Mouse (Mus musculus) adrenal gland, adult 8-10 months (tissue): ENCODE results near the gene Prom1. TPM values are rescaled to one million over a fixed set of nuclear protein-coding genes. Genes with fewer than 3 reads are reported as not detected.

Source experiments
- DNase-seq: peaks from one replicate; pipeline ENCODE4 v3.0.0; 2022
- total RNA-seq, 4 experiments: library from RNA; stranded (reverse); gene quantifications; 2 replicates each; pipeline ENCODE4 v1.2.4; 2022

Prom1 gene
- total RNA-seq, 4 experiments from 2014 or later, result 2.1 to 5.4 (median 3.9) TPM

DNA sequence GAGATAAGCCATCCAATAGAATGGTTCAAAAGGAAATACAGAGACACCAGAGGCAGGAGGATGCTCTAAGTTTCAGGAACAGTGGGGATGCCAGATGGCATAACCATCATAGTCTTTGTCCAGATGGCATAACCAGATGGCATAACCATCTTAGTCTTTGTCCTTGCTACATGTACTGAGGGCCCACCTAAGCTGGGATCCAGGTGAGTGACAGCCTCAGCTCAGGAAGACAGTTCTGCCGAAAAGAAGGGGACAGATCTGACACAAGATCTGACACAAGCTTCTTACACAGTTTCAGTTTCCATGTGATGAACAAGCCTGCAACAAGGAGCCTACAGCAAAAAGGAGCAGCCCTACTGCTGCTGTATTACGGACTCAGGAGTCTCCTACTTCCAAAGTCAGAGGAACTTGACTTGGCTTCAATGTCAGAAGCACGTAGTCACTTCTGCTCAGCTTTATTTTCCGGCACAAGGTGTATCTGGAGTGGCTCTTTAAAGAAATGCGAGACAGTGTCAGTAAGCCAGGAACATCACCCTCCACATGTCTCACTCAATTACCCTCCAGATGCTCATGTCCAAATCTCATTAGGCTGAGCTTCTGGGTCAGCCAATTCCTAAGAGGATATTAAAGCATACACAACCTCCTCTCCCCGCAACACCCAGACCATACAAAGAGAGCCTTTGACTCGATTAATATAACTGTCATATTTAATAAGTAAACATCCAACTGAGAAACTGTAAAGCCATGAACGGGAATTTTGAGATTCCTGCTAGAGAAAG is 21.4 kb downstream of the Prom1 start:
- DNase-seq, result no peak

DNA sequence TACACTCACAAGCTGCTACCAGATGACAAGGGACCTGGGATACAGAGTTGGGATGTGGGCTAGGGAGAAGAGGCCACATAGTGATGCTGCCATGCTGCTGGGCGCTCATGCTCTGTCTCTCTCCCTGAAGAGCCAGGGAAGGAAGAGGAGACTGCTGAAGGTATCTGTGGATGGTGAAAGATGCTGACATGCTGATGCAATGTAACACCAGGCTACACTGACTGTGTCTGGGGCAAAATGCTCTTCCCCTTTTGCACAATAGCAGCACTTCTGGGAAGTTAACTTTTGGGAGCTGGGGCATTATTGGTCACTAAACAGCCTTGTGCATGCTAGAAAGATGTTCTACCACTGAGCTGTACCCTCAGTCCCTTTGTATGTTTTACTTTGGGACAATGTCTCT is 26.4 kb downstream of the Prom1 start:
- no peak for DNase-seq

GRCm38 (mm10) chr5:44073634-44074033 is 28.2 kb downstream of the Prom1 start:
- DNase-seq, result no peak

- no peak for DNase-seq
Measured at GRCm38 (mm10) chr5:44070529-44071133, 31.2 kb downstream of the Prom1 start.

DNA sequence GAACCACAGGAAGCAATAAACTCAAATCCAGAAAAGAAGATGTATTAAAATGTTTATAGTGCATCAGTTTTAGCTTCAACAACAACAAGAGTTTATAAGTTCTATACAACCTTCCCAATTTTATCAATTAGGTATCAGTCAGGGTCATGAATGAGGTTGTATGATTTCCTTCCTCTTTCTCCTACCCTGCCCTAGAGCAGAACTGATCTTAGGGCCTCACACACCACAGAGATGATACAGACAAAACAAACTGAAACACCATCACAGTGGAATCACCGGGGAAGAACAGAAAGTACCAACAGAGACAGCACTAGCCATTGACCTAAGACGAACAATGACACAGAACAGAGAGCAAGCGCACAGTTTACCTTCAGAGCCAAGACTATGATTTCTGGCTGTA is 43.6 kb downstream of the Prom1 start:
- no peak for DNase-seq

- no peak for DNase-seq
Measured at GRCm38 (mm10) chr5:44050213-44050612, 51.6 kb downstream of the Prom1 start.

GRCm38 (mm10) chr5:44049395-44049976 is 52.3 kb downstream of the Prom1 start:
- DNase-seq, result no peak

DNA sequence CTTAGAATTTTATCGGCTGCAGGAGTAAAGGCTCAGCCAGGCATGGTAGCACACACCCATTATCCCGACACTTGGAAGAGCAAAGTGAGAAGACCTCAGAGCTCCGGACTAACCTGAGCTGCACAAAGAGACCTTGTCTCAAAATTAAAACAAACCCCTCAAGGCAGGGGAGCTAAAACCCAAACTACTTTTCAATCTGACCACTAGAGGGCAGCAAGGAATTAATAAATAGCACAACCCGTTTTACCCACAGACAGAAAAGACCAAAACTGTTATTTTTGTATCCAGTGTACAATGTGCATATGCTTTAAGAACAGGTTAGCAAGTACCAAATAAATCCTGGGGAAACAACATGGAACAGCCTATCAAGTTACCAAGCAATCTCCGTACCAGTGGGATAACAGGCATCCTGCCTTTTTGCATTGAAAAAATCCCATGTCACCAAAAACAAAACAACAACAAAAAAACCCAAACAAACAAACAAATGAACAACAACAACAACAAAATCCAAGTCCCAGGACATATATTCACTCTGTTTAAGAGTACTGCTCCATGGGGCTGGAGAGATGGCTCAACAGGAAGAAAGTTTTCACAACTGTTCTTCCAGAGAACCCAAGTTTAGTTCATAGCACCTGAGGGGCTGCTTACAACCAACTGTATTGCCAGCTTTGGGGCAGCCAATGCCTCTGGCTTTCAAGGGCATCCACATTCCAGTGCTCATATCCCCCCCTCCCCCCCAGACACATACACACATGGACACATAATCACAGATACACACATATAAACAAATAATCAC is 53.1 kb downstream of the Prom1 start:
- DNase-seq, result no peak

GRCm38 (mm10) chr5:44041725-44042124 is 60.1 kb downstream of the Prom1 start:
- DNase-seq, result no peak

GRCm38 (mm10) chr5:44041056-44041455 is 60.8 kb downstream of the Prom1 start:
- no peak for DNase-seq

DNA sequence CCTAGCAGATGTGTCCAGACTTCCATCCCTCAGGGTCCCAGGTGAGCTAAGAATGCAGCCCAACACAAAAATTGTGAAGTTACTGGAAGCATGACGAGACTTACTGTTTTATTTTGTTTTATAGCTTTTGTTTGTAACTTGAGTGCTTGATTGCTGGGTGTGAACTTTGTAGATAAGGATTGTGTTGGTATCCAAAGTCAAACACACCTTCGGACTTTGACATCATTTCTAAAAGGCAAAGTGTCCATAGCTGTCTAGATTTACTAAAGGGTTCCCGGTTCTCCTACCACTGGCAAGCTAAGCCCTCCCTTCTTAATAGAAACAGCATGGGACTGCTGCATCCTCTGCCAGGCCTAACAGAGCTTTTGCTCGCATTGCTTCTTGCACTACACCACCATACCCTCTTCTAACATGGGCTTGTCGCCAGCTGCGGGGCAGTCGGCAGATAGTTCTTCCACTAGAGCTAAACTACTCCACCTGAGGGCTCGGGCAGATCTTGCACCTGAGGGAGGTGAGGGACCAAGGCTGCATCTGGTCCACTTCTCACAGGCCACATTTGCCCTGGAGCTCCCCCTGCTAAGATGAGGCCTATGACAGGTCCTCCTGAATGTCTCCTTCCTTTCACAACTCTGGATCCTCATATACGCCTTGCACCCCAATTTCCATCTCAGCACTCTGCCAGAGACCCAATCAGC is 103.4 kb downstream of the Prom1 start:
- DNase-seq, result no peak

GRCm38 (mm10) chr5:43997626-43998025 is 104.2 kb downstream of the Prom1 start:
- DNase-seq, result no peak

DNA sequence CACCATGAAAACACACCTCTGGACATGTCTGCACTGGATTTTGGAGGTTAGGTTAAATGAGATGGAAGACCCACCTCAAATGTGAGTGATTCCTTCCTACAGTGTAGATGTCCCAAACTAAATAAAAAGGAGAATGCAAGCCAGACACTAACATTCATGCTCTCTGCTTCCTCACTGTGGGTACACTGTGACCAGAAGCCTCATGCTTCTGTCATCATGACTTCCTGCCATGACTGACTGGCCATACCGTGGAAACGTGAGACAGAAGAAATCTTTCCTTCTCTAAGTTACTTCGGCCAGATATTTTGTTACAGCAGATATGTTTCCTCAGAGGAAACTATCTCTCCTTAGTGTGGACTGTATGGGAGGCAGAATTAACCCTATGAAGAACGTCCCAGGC is 105.7 kb downstream of the Prom1 start:
- no peak for DNase-seq

GRCm38 (mm10) chr5:43994981-43995380 is 106.9 kb downstream of the Prom1 start:
- DNase-seq, result no peak

GRCm38 (mm10) chr5:43990316-43990715 is 111.5 kb downstream of the Prom1 start:
- peak; percentile 37 for DNase-seq

DNA sequence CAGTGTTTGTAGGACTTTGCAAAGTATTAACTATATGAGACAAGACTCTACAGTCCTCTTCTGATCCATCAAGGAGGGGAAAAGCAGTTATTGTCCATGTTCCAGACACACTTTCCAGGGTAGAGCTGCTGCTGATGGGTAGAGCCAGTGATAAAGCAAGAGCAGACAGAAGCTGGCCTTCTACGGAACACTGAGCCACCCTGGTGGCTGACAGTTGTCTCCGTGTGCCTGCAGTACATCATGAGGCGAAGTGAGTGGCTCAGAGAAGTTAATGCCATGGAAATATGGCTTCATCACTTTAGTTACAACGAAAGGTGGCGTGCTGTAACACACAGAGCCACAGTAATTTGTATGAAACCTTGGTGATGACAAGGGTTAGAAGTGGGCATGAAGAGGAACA is 112.8 kb downstream of the Prom1 start:
- no peak for DNase-seq

GRCm38 (mm10) chr5:43986212-43986611 is 115.6 kb downstream of the Prom1 start:
- no peak for DNase-seq

GRCm38 (mm10) chr5:43982896-43983295 is 118.9 kb downstream of the Prom1 start:
- no peak for DNase-seq

DNA sequence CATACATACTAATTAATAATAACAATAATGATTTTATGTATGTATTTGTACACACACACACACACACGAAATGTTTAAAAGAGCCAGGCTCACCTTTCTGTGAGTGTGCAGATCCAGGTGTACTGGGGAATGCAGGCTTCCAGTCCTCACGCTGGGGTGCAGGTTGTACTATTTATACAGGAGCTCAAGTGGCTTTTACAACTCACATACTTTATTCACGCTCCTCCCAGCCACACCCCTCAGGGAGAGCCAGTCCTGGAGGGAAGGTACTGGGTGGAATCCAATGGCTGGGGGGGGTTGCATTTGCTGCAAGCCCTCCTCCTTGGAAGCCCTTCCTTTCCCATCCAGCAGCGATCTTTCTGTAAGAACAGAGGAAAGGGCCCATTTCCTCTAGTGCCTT is 120.2 kb downstream of the Prom1 start, which contains the start of gene Fgfbp1:
TSS of gene Fgfbp1 (minus strand) at position 160 of the 400 bp plus-strand sequence.
- DNase-seq, result no peak

GRCm38 (mm10) chr5:43980397-43980796 is 121.4 kb downstream of the Prom1 start:
- no peak for DNase-seq

- no peak for DNase-seq
Measured at GRCm38 (mm10) chr5:43976821-43977561, 124.8 kb downstream of the Prom1 start.

DNA sequence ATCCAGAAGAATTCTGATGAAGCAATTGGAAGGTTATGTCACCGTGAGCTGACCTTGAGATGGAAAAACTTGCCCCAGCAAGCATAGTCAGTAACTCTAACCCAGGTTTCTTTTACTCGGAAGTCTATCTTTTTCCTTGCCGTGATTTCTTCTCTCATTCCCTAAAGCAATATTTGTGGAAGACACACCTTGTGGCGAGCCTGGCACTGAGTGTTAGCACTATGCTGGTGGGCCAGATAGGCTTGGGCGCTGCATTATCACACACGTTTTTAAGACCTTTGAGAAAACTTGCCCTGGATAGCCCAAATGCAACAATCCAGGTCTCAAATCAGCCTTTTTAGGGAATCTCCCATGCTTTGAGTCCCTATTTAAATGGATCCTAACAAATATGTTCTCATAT is 127.7 kb downstream of the Prom1 start:
- DNase-seq, result no peak
